Mouse (Mus musculus): ENCODE data around the gene Ccdc171.

DNA sequence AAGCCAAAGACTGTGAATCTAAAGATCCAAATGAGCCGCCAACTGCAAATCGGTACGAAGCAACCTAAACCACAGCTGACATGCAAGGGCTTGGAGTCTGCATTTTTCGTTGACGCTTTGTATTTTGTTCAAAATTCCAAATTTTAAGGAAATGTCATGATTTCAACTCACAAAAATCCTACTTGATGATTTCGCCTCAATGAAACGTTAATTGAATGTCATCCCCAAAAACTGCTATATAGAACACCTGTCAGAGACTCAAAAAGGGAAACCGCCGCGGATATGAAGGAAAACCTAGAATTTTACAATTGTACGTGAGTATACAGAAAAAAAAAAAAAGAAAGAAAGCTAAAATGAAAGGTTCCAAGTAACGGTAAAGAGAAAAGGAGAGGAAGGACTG, 40.1 kb upstream of the Ccdc171 start:
- TF ChIP-seq CTCF (IDR thresholded peaks at IDR 0.05; ENCODE audit: control insufficient read depth, insufficient read depth, low read length) = no peak
- TF ChIP-seq POLR2A (IDR thresholded peaks at IDR 0.05; ENCODE audit: borderline replicate concordance, control insufficient read depth, low read depth, low read length) = no peak
